Mouse (Mus musculus) limb, embryonic 10.5 days (tissue): Measurements from ENCODE around the gene Cadm1. TPM values are rescaled to one million over a fixed set of nuclear protein-coding genes. Genes with fewer than 3 reads are reported as not detected.

Experiments used
- DNase-seq: peaks from one replicate; pipeline ENCODE4 v3.0.0-alpha.2; 2017; ENCODE audit warnings: low spot score
- H3K27ac ChIP-seq: fragments of 300-500 bp; sonication (generic); 2 replicates; pipeline ENCODE4 v1.5.1; 2016; ENCODE audit warnings: mild to moderate bottlenecking
- H3K27me3 ChIP-seq: fragments of 300-500 bp; sonication (generic); 2 replicates; pipeline ENCODE4 v1.6.1; 2016; ENCODE audit warnings: low read depth, mild to moderate bottlenecking; ENCODE audit not compliant: poor library complexity, severe bottlenecking
- H3K36me3 ChIP-seq: fragments of 300-500 bp; sonication (generic); 2 replicates; pipeline ENCODE4 v1.6.1; 2016; ENCODE audit warnings: mild to moderate bottlenecking, moderate library complexity
- H3K4me1 ChIP-seq: fragments of 300-500 bp; sonication (generic); 2 replicates; pipeline ENCODE4 v1.6.1; 2016
- H3K4me3 ChIP-seq: fragments of 300-500 bp; sonication (generic); 2 replicates; pipeline ENCODE4 v1.5.1; 2016; ENCODE audit warnings: mild to moderate bottlenecking, moderate library complexity
- H3K9me3 ChIP-seq: fragments of 300-500 bp; sonication (generic); replicated peaks from 2 replicates; pipeline ENCODE4 v1.6.1; 2016; ENCODE audit warnings: mild to moderate bottlenecking
- WGBS: fragments of 180-500 bp; shearing (Covaris S2); methylation state at CpG from one replicate; pipeline ENCODE4 v1.1.7; 2016; 5-methylcytosine and 5-hydroxymethylcytosine counted together
- polyA plus RNA-seq: library from polyadenylated mRNA; unstranded; fragments of >200 nt; fragmentation: Nextera tagmentation; extraction: Ambion mirVana; gene quantifications from 2 replicates; pipeline ENCODE4 v1.2.1, GENCODE M21; 2016

Cadm1 gene
- polyA plus RNA-seq, 1 experiment from 2014 or later: 49.1 TPM

GRCm38 (mm10) chr9:47825668-47826067 is 295.7 kb downstream of the Cadm1 start:
- Histone ChIP-seq H3K27ac (no peak overlapping the region), H3K27me3 (no peaks in the 10 kb centered on the region), H3K36me3 (no peaks in the 10 kb centered on the region), H3K4me1 (peaks cover 34% of the 10 kb centered on the region), H3K9me3 (no peaks in the 10 kb centered on the region), H3K4me3 (no peak overlapping the region)
- whole genome bisulfite sequencing: 78% methylated on average over 4 of the region's 4 CpGs
- DNase-seq: no peak

GRCm38 (mm10) chr9:47828762-47829161 is 298.8 kb downstream of the Cadm1 start:
- no peak overlapping the region for H3K27ac ChIP-seq
- H3K4me1 ChIP-seq: peaks cover 34% of the 10 kb centered on the region
- 0 out of 2 replicates have a peak overlapping the region, but pooled peaks have one; percentile 18 for H3K4me3 ChIP-seq
- H3K36me3 ChIP-seq: no peaks in the 10 kb centered on the region
- no peak for DNase-seq
- H3K9me3 ChIP-seq: no peaks in the 10 kb centered on the region
- 23% methylated on average over 13 of the region's 13 CpGs for WGBS
- no peaks in the 10 kb centered on the region for H3K27me3 ChIP-seq

GRCm38 (mm10) chr9:47829204-47829603 is 299.2 kb downstream of the Cadm1 start:
- H3K4me3 ChIP-seq: no peak overlapping the region
- H3K36me3 ChIP-seq: no peaks in the 10 kb centered on the region
- 73% methylated on average over 10 of the region's 10 CpGs for WGBS
- H3K27ac ChIP-seq: no peak overlapping the region
- no peaks in the 10 kb centered on the region for H3K27me3 ChIP-seq
- no peak for DNase-seq
- H3K9me3 ChIP-seq: no peaks in the 10 kb centered on the region
- peaks cover 34% of the 10 kb centered on the region for H3K4me1 ChIP-seq

DNA sequence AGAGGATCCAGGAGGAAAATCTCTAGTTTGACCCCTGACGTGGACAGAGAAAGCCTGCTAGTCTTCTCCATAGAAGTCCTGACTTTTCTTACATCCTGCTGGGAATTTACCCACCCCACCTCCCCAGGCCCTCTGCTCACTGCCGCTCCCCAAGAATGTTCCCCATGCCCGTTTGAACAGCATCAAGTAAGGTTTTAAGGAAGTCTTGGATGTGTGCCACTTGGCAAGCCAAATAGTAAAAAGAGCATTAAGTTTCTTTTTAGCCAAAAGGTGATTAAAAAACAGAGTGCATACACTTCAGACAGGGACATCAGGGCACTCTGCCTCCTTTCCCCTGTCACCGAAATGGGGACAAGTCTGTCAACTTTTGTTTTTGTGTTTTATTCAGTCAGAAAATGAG is 299.9 kb downstream of the Cadm1 start:
- Histone ChIP-seq H3K4me1 (peaks cover 34% of the 10 kb centered on the region), H3K27me3 (no peaks in the 10 kb centered on the region), H3K4me3 (no peak overlapping the region), H3K9me3 (no peaks in the 10 kb centered on the region), H3K36me3 (no peaks in the 10 kb centered on the region), H3K27ac (no peak overlapping the region)
- DNase-seq: no peak
- WGBS: 89% methylated on average over 4 of the region's 4 CpGs

- no peak overlapping the region for H3K4me3 ChIP-seq
- H3K4me1 ChIP-seq: peaks cover 23% of the 10 kb centered on the region
- DNase-seq: no peak
- H3K36me3 ChIP-seq: no peaks in the 10 kb centered on the region
- 80% methylated on average over 4 of the region's 4 CpGs for WGBS
- H3K27me3 ChIP-seq: no peaks in the 10 kb centered on the region
- H3K9me3 ChIP-seq: no peaks in the 10 kb centered on the region
- no peak overlapping the region for H3K27ac ChIP-seq
These were observed 301.4 kb downstream of the Cadm1 start for GRCm38 (mm10) chr9:47831412-47831811.

DNA sequence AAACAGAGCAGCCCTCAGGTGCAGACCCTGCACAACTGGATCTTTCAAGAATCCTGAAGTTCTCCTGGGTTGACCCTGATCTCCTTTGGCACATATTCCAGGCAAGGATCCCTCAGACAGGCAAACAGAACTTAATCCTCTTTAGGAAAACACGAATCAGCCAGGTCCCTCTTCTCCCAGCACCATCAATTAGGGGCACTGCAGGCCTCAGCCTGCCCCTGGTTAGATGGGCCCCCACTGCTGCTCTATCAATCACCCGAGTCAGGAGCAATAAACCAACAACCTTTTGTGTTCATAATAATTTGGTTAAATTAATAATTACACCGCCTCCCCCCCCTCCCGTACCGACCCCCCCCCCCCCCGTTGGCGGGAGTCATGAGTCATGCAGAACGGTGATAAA is 308.2 kb downstream of the Cadm1 start:
- Histone ChIP-seq H3K4me3 (no peak overlapping the region), H3K27me3 (peaks cover 21% of the 10 kb centered on the region), H3K4me1 (peaks cover 32% of the 10 kb centered on the region), H3K27ac (no peak overlapping the region), H3K36me3 (no peaks in the 10 kb centered on the region), H3K9me3 (no peaks in the 10 kb centered on the region)
- WGBS: 9% methylated on average over 8 of the region's 8 CpGs
- no peak for DNase-seq

DNA sequence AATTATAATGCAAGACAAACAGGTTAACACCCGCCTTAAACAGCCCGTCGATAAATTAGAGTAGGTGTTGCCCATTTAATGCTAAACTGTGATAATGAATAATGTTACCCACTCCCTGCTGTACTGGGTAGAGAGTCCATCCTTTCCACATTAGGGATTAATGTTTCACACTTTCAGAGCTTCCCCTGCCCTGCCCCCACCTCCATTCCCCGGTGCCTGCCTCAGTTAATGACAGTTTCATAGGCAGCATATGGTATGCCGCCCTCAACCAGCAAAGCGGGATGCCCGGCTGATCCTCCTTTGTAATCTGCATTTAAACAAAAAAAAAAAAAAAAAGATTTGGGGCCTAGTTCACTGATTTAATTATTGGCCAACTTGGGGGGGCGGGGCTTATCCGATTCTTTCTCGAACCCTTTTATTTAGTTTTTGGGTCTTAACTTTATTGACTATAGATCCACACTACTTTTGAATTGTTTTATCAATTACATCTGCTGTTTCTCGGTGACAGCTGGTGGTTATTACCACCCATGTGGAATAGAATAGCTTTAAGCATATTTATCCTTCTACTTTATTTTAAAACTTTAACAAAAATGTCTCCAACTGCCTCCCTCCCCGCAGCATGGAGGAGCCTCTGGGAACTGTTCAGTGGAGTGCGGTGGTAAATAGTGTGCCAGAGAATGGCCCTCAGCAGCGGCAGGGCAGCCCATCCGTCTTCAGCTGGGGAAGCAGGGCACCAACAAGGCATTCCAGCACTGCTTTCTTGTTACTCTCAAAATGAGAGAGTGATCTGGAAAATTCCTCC is 309.1 kb downstream of the Cadm1 start:
- peaks cover 30% of the 10 kb centered on the region for H3K27me3 ChIP-seq
- WGBS: 20% methylated on average over 15 of the region's 15 CpGs
- H3K9me3 ChIP-seq: no peaks in the 10 kb centered on the region
- peaks cover 36% of the 10 kb centered on the region for H3K4me1 ChIP-seq
- no peak for DNase-seq
- no peaks in the 10 kb centered on the region for H3K36me3 ChIP-seq
- H3K4me3 ChIP-seq: 0 out of 2 replicates have a peak overlapping the region, but pooled peaks have one; percentile 8
- peak overlapping the region; percentile 73 for H3K27ac ChIP-seq

DNA sequence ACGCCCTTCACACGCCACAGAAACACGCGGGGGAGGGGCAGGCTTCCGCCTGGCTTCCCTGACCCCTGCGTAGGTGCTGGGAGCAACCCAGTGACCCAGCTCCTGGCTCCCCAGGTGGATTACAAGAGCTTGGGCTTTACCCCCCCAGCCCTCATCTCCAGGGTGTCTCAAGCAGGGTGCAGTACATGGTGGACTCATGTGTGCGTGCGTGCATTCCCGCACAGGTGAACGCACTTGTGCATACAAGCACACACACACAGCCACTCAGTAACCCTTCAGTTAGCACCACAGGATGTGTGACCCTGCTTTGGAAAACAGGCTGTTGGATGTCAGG is 309.7 kb downstream of the Cadm1 start:
- H3K4me3 ChIP-seq: no peak overlapping the region
- H3K27ac ChIP-seq: peak overlapping the region; percentile 73
- no peaks in the 10 kb centered on the region for H3K9me3 ChIP-seq
- DNase-seq: no peak
- peaks cover 36% of the 10 kb centered on the region for H3K27me3 ChIP-seq
- 66% methylated on average over 10 of the region's 10 CpGs for WGBS
- H3K36me3 ChIP-seq: no peaks in the 10 kb centered on the region
- H3K4me1 ChIP-seq: peaks cover 36% of the 10 kb centered on the region

DNA sequence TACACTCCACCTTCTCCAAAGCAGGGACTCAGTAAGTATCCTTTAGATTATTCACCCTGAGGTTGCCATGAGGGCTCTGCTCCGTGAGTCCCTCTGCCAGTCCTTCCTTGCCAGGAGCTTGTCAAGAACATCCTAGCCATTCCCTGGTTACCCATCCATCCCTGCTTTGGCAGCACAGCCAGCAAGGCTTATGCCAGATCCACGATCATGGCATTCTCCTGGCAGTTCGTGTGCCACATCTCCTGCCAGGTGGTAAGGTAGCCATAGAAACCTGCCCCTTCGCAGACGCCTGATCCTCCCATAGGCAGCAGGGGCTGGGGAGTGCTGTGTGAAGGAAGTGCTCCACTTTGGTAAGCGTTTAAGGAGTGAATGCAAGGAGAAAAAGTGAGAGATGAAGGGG is 313.4 kb downstream of the Cadm1 start:
- no peak overlapping the region for H3K27ac ChIP-seq
- H3K9me3 ChIP-seq: no peaks in the 10 kb centered on the region
- peaks cover 57% of the 10 kb centered on the region for H3K4me1 ChIP-seq
- 87% methylated on average over 6 of the region's 6 CpGs for WGBS
- DNase-seq: no peak
- peaks cover 39% of the 10 kb centered on the region for H3K27me3 ChIP-seq
- H3K36me3 ChIP-seq: no peaks in the 10 kb centered on the region
- H3K4me3 ChIP-seq: no peak overlapping the region

GRCm38 (mm10) chr9:47846275-47846674 is 316.3 kb downstream of the Cadm1 start:
- Histone ChIP-seq H3K9me3 (no peaks in the 10 kb centered on the region), H3K27ac (peak overlapping the region; percentile 20; the same call in 1 of the 2 replicates), H3K4me3 (no peak overlapping the region; the same call in 1 of the 2 replicates), H3K4me1 (peaks cover 59% of the 10 kb centered on the region), H3K36me3 (no peaks in the 10 kb centered on the region), H3K27me3 (peaks cover 26% of the 10 kb centered on the region)
- no peak for DNase-seq
- WGBS: 51% methylated on average over 10 of the region's 10 CpGs

DNA sequence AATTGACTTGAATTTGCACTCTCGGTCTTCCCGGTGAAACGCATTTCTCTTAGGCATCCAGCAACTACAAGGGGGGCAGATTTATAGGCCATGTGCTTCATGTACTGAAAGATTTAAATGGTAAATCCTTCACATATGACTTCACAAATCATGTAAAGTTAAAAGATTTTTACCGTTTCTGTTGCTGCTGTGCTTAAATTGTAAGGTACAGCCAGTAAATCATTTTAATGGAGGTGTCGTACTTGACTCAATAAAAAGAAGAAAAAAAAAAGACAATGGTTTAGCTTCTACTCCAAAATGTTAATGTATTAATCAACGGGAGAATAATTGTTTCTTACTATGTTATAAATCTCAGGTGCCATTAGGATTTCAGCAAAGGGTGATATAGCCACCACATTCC is 317.0 kb downstream of the Cadm1 start:
- no peak overlapping the region for H3K4me3 ChIP-seq
- 0 out of 2 replicates have a peak overlapping the region, but pooled peaks have one; percentile 20 for H3K27ac ChIP-seq
- no peaks in the 10 kb centered on the region for H3K36me3 ChIP-seq
- no peaks in the 10 kb centered on the region for H3K9me3 ChIP-seq
- H3K4me1 ChIP-seq: peaks cover 62% of the 10 kb centered on the region
- no peak for DNase-seq
- 16% methylated on average over 6 of the region's 6 CpGs for WGBS
- H3K27me3 ChIP-seq: peaks cover 19% of the 10 kb centered on the region

- Histone ChIP-seq H3K4me3 (peak overlapping the region; percentile 15; the same call in 1 of the 2 replicates), H3K27me3 (peaks cover 18% of the 10 kb centered on the region), H3K36me3 (no peaks in the 10 kb centered on the region), H3K27ac (peak overlapping the region; percentile 74), H3K4me1 (peaks cover 62% of the 10 kb centered on the region), H3K9me3 (no peaks in the 10 kb centered on the region)
- no peak for DNase-seq
- WGBS: 8% methylated on average over 4 of the region's 4 CpGs
These were observed 317.8 kb downstream of the Cadm1 start for GRCm38 (mm10) chr9:47847797-47848196.

DNA sequence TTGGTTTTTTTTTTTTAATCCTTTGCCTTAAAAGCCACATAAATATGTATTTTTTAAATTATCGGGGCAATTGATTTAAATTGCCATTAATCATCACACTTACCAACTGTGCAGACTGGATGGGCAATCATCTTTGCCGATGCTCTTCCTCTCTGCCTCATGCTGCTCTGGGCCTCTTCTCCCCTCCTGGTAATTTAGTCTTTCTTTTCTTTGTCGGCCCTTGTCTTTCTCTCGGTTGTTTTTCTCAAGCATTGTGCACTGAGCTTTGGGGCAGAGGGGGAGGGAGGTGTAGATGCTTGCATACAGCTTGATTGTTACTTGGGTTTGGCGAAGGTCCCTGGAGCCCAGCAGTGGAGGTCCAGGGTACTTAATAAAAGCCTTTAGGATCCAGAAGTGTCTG is 318.8 kb downstream of the Cadm1 start:
- peak overlapping the region; percentile 14; the same call in 1 of the 2 replicates for H3K27ac ChIP-seq
- no peaks in the 10 kb centered on the region for H3K36me3 ChIP-seq
- WGBS: 62% methylated on average over 5 of the region's 5 CpGs
- peaks cover 12% of the 10 kb centered on the region for H3K27me3 ChIP-seq
- no peak for DNase-seq
- H3K4me1 ChIP-seq: peaks cover 55% of the 10 kb centered on the region
- no peak overlapping the region for H3K4me3 ChIP-seq
- no peaks in the 10 kb centered on the region for H3K9me3 ChIP-seq
